Mouse (Mus musculus): Measurements from ENCODE around the gene Sac3d1.

Gene Sac3d1

GRCm38 (mm10) chr19:6117986-6118676 lies at the start of gene Sac3d1:
Gene Sac3d1 (minus strand): TSS chr19:6118650.
- TF ChIP-seq GATA4 (IDR thresholded peaks at IDR 0.05; ENCODE audit: insufficient replicate concordance, low read length): no peak

- no peak for TF ChIP-seq GATA4 (IDR thresholded peaks at IDR 0.05; ENCODE audit: insufficient replicate concordance, low read length)
These were observed 48.3 kb upstream of the Sac3d1 start for GRCm38 (mm10) chr19:6166750-6167149.

- TF ChIP-seq GATA4 (IDR thresholded peaks at IDR 0.05; ENCODE audit: insufficient replicate concordance, low read length): no peak
These were observed 45.6 kb upstream of the Sac3d1 start for GRCm38 (mm10) chr19:6163872-6164547.

GRCm38 (mm10) chr19:6157220-6157619 lies 38.8 kb upstream of the Sac3d1 start:
- no peak for TF ChIP-seq GATA4 (IDR thresholded peaks at IDR 0.05; ENCODE audit: insufficient replicate concordance, low read length)

DNA sequence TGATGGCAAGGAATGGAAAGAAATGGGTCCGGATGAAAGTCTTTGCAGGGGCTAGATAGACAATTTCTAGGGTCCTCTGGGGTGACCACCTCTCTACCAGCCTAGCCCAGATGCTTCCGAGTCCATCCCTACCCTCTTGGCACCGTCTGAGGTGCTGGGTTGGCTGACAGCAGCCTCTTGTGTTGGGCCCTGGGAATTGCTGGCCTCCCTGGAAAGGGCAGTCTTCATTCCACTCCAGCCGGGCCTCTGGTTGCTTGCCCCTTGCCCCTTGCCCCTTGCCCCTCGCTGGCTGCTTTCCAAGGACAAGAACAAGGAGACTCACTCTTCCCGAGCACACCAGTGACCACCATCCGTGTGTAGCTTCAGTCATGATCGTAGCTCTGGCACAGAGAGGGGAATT lies 37.9 kb upstream of the Sac3d1 start:
- TF ChIP-seq GATA4 (IDR thresholded peaks at IDR 0.05; ENCODE audit: insufficient replicate concordance, low read length): no peak

DNA sequence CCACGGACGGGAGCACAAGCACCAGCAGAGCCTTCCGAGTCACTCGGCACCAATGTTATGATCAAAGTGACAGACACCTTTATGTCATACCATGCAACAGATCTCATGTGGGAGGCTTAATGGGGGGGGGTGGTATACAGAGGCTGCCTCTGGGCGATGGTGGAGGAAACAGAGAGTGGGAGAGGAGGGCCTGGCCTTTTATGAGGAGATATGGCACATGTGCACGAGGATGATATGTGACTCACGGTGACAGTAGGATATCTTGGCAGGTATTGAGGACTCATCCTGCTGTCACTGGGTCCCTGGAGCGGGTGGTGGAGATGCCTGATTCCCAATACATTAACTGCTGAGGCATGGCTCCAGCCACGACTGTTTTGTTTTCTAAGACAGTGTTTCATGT lies 36.7 kb upstream of the Sac3d1 start:
- TF ChIP-seq GATA4 (IDR thresholded peaks at IDR 0.05; ENCODE audit: insufficient replicate concordance, low read length): no peak

GRCm38 (mm10) chr19:6144842-6145241 lies 26.4 kb upstream of the Sac3d1 start:
- no peak for TF ChIP-seq GATA4 (IDR thresholded peaks at IDR 0.05; ENCODE audit: insufficient replicate concordance, low read length)

- TF ChIP-seq GATA4 (IDR thresholded peaks at IDR 0.05; ENCODE audit: insufficient replicate concordance, low read length): no peak
These were observed 22.9 kb upstream of the Sac3d1 start, which contains the start of gene Arl2 for GRCm38 (mm10) chr19:6141394-6141749. Gene Arl2 (minus strand): TSS chr19:6141548.

GRCm38 (mm10) chr19:6140678-6141393 lies 22.4 kb upstream of the Sac3d1 start, which contains the start of gene Batf2:
Gene Batf2 (plus strand): TSS chr19:6140983.
- no peak for TF ChIP-seq GATA4 (IDR thresholded peaks at IDR 0.05; ENCODE audit: insufficient replicate concordance, low read length)

DNA sequence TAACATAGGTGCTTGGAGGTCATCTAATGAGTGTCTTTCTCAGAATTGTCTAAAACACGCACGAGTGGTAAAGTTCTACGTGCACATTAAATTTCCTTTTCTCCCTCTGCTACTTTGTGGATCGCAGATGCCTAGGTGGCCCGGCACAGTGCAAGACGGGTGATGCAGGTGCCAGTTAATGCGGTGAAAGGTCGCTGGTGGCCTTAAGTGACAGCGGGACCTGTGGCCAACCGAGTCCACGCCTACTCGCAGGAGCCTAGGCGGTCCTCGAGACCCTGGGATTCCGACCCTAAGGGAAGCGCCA lies 21.9 kb upstream of the Sac3d1 start:
- no peak for TF ChIP-seq GATA4 (IDR thresholded peaks at IDR 0.05; ENCODE audit: insufficient replicate concordance, low read length)

- no peak for TF ChIP-seq GATA4 (IDR thresholded peaks at IDR 0.05; ENCODE audit: insufficient replicate concordance, low read length)
These were observed 21.3 kb upstream of the Sac3d1 start for GRCm38 (mm10) chr19:6139701-6140100.

- TF ChIP-seq GATA4 (IDR thresholded peaks at IDR 0.05; ENCODE audit: insufficient replicate concordance, low read length): no peak
These were observed 17.9 kb upstream of the Sac3d1 start for GRCm38 (mm10) chr19:6136397-6136796.

GRCm38 (mm10) chr19:6132171-6132827 lies 13.8 kb upstream of the Sac3d1 start:
- TF ChIP-seq GATA4 (IDR thresholded peaks at IDR 0.05; ENCODE audit: insufficient replicate concordance, low read length): no peak

DNA sequence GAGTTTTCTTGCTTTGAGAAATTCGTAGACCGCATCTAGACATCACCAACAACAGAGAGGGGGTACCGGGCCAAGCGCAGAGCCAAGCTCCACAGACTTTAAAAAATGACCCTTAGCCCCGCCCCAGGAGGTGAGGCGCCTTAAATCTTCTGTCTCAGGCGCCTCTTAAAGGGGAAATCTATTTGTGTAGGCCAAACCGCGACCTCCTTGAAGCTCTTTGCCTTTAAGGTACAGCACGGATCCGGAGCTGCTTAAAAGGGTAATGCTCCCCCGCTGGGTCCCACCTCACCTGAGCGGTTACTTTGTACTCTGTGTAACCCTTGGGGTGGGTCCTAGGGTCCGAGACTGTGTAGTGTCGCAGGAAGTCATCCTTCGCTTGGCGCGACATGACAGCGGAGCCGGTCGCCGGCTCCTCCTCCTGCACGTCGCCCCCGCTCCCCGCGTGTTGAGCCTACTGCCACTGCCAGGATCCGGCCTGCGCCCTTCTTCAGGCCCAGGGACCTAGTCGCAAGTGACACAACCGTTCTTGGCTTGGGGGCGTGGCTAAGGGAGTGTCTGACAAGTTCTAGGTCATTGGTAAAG lies 9.4 kb upstream of the Sac3d1 start, which contains the start of gene Snx15:
TSS of gene Snx15 (minus strand) at position 545 of the 582 bp plus-strand sequence.
- TF ChIP-seq GATA4 (IDR thresholded peaks at IDR 0.05; ENCODE audit: insufficient replicate concordance, low read length): peak; percentile 21; the same call in 1 of the 2 replicates

All from liver, adult (tissue).